Mouse (Mus musculus): Measurements from ENCODE around the gene Akr1d1. TPM values are rescaled to one million over a fixed set of nuclear protein-coding genes. Genes with fewer than 3 reads are reported as not detected.

Akr1d1 gene
- 14.4 and 15.3 TPM in 2 replicates for polyA plus RNA-seq (2015; fragmentation: Nextera tagmentation; extraction: Ambion mirVana)

DNA sequence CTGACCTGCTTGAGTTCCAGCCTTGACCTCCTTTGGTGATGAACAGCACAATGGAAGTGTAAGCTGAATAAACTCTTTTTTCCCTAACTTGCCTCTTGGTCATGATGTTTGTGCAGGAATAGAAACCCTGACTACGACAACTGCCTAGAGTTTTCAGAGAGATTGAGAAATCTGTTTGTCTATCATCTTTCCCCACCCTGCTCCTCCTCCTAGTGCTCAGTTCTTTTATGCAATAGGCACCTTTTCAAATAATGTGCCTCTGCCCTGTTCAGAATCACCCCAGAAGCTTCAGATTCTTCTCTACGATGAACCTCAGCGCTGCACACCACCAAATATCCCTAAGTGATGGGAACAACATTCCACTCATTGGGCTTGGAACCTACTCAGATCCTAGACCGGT, at the start of gene Akr1d1:
TSS of gene Akr1d1 (plus strand) at position 234 of the 400 bp plus-strand sequence.
- Histone ChIP-seq H3K4me3 (ENCODE audit: low read depth, low read length) (peak within 1 kb of the TSS; percentile 19), H3K9ac (ENCODE audit: low read depth, low read length) (no peak within 1 kb of the TSS), H3K27me3 (ENCODE audit: control insufficient read depth, insufficient read depth, low read depth, low read length) (no peaks in the 10 kb centered on the region), H3K27ac (ENCODE audit: low read length) (no peak within 1 kb of the TSS), H3K4me2 (ENCODE audit: low read depth, low read length) (peak within 1 kb of the TSS; percentile 37), H3K36me3 (ENCODE audit: control insufficient read depth, insufficient read depth) (no peaks in the 10 kb centered on the region), H3K9me3 (replicated peaks; ENCODE audit: control insufficient read depth, low read length) (no peaks in the 10 kb centered on the region), H3K4me1 (ENCODE audit: control insufficient read depth, low read depth, low read length) (no peaks in the 10 kb centered on the region)
- 69% methylated on average over 4 of the region's 4 CpGs for WGBS (ENCODE audit: insufficient replicate concordance)
- peak; percentile 72 for ATAC-seq (ENCODE audit: low read depth)

DNA sequence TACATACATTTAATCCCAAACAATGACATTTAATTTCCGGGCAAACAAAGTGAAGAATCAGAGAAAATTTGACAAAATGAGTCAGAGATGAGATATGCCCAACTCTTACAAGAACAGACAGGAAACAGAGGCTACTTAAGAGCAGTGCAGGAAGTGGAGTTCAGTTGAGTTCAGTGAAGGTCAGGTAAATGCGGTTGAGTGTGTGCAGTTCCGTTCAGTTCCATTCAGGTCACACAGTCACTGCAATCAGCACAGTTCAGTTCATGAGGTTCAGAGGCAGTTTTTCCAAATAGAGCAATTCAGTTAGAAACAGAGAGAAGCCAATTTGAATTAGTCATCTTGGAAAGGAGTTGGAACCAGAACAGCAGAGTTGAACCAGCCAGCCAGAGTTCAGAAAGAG, 48.8 kb upstream of the Akr1d1 start:
- no peaks in the 10 kb centered on the region for H3K27me3 ChIP-seq (ENCODE audit: control insufficient read depth, insufficient read depth, low read depth, low read length)
- 65% methylated on average over 3 of the region's 3 CpGs for WGBS (ENCODE audit: insufficient replicate concordance)
- no peak overlapping the region for H3K27ac ChIP-seq (ENCODE audit: low read length)
- H3K9ac ChIP-seq (ENCODE audit: low read depth, low read length) = no peak overlapping the region
- no peak overlapping the region for H3K4me2 ChIP-seq (ENCODE audit: low read depth, low read length)
- H3K4me1 ChIP-seq (ENCODE audit: control insufficient read depth, low read depth, low read length) = no peaks in the 10 kb centered on the region
- H3K36me3 ChIP-seq (ENCODE audit: control insufficient read depth, insufficient read depth) = no peaks in the 10 kb centered on the region
- ATAC-seq (ENCODE audit: low read depth) = no peak
- H3K9me3 ChIP-seq (replicated peaks; ENCODE audit: control insufficient read depth, low read length) = no peaks in the 10 kb centered on the region
- no peak overlapping the region for H3K4me3 ChIP-seq (ENCODE audit: low read depth, low read length)

GRCm38 (mm10) chr6:37483262-37483661, 46.7 kb upstream of the Akr1d1 start:
- no peaks in the 10 kb centered on the region for H3K4me1 ChIP-seq (ENCODE audit: control insufficient read depth, low read depth, low read length)
- H3K4me3 ChIP-seq (ENCODE audit: low read depth, low read length) = no peak overlapping the region
- H3K36me3 ChIP-seq (ENCODE audit: control insufficient read depth, insufficient read depth) = no peaks in the 10 kb centered on the region
- H3K27ac ChIP-seq (ENCODE audit: low read length) = no peak overlapping the region
- no peaks in the 10 kb centered on the region for H3K9me3 ChIP-seq (replicated peaks; ENCODE audit: control insufficient read depth, low read length)
- H3K4me2 ChIP-seq (ENCODE audit: low read depth, low read length) = no peak overlapping the region
- no peaks in the 10 kb centered on the region for H3K27me3 ChIP-seq (ENCODE audit: control insufficient read depth, insufficient read depth, low read depth, low read length)
- WGBS (ENCODE audit: insufficient replicate concordance) = 28% methylated on average over 5 of the region's 5 CpGs
- no peak for ATAC-seq (ENCODE audit: low read depth)
- no peak overlapping the region for H3K9ac ChIP-seq (ENCODE audit: low read depth, low read length)

DNA sequence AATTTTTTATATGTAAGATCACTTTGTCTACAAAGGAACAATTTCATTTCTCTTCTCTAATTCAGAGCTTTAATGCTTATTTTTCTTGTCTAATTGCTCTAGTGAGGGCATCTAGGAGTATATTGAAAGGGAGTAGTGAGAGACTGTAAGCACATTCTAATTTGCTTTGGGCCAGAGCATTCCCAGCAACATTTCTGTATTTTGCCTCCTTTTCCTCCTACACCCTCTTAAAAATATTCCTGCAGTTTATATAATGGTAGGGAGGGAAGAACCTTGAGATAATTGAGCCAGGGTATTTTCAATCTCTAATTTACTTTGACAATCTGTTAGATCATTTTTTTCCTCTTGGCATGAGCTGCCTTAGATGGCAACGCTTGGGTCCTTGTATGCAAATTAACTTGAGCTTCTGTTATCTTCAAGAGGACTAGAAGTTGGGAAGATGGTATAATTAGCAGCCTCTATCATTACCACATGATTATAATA, 45.3 kb upstream of the Akr1d1 start:
- Histone ChIP-seq H3K27ac (ENCODE audit: low read length) (no peak overlapping the region), H3K4me3 (ENCODE audit: low read depth, low read length) (no peak overlapping the region), H3K4me1 (ENCODE audit: control insufficient read depth, low read depth, low read length) (no peaks in the 10 kb centered on the region), H3K9me3 (replicated peaks; ENCODE audit: control insufficient read depth, low read length) (no peaks in the 10 kb centered on the region), H3K4me2 (ENCODE audit: low read depth, low read length) (no peak overlapping the region), H3K9ac (ENCODE audit: low read depth, low read length) (no peak overlapping the region), H3K27me3 (ENCODE audit: control insufficient read depth, insufficient read depth, low read depth, low read length) (no peaks in the 10 kb centered on the region), H3K36me3 (ENCODE audit: control insufficient read depth, insufficient read depth) (no peaks in the 10 kb centered on the region)
- no peak for ATAC-seq (ENCODE audit: low read depth)
- 31% methylated on average over 1 of the region's 1 CpGs for WGBS (ENCODE audit: insufficient replicate concordance)

GRCm38 (mm10) chr6:37486502-37486901, 43.5 kb upstream of the Akr1d1 start:
- Histone ChIP-seq H3K27ac (ENCODE audit: low read length) (no peak overlapping the region), H3K4me2 (ENCODE audit: low read depth, low read length) (no peak overlapping the region), H3K9me3 (replicated peaks; ENCODE audit: control insufficient read depth, low read length) (no peaks in the 10 kb centered on the region), H3K4me1 (ENCODE audit: control insufficient read depth, low read depth, low read length) (no peaks in the 10 kb centered on the region), H3K27me3 (ENCODE audit: control insufficient read depth, insufficient read depth, low read depth, low read length) (no peaks in the 10 kb centered on the region), H3K9ac (ENCODE audit: low read depth, low read length) (no peak overlapping the region), H3K4me3 (ENCODE audit: low read depth, low read length) (no peak overlapping the region), H3K36me3 (ENCODE audit: control insufficient read depth, insufficient read depth) (no peaks in the 10 kb centered on the region)
- ATAC-seq (ENCODE audit: low read depth) = no peak
- 55% methylated on average over 4 of the region's 4 CpGs for WGBS (ENCODE audit: insufficient replicate concordance)

DNA sequence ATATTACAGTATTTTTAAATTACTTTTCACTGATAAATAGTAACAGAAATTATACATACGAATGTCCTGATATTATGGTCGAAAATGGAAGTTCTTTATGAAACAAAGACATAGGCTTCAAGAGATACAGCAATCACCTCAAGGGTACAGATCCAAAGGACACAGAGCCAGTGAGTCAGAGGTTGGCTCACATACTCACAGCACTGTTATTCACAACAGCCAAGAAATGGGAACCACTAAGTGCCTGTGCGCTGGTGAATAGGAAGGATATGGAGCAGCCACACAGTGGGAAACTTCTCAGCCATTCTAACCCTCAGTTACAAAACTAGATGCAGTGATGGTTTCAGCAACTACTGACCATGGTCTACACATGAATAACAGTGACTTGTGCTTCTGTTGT, 37.7 kb upstream of the Akr1d1 start:
- Histone ChIP-seq H3K27me3 (ENCODE audit: control insufficient read depth, insufficient read depth, low read depth, low read length) (no peaks in the 10 kb centered on the region), H3K4me3 (ENCODE audit: low read depth, low read length) (no peak overlapping the region), H3K4me2 (ENCODE audit: low read depth, low read length) (no peak overlapping the region), H3K9ac (ENCODE audit: low read depth, low read length) (no peak overlapping the region), H3K9me3 (replicated peaks; ENCODE audit: control insufficient read depth, low read length) (no peaks in the 10 kb centered on the region), H3K27ac (ENCODE audit: low read length) (no peak overlapping the region), H3K36me3 (ENCODE audit: control insufficient read depth, insufficient read depth) (no peaks in the 10 kb centered on the region), H3K4me1 (ENCODE audit: control insufficient read depth, low read depth, low read length) (no peaks in the 10 kb centered on the region)
- no peak for ATAC-seq (ENCODE audit: low read depth)
- WGBS (ENCODE audit: insufficient replicate concordance) = 57% methylated on average over 3 of the region's 3 CpGs

DNA sequence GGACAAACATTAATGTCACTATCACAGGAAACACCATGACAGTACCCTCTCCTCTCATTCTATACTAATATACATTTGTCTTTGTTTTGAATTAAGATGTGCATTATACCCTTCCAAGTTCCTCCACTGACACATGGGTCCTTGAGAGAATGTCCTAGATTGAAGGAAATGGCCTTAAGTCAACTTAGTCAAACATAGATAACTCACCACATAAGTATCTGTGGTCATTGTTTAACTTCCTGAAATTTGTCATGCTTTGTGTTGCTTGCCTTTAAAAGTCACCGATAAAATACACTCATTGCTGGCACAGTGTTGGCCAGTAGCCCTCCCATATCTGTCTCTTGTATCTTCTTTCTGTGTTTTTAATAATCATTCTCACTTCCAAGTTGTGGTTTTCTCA, 35.0 kb upstream of the Akr1d1 start:
- ATAC-seq (ENCODE audit: low read depth) = no peak
- no peak overlapping the region for H3K27ac ChIP-seq (ENCODE audit: low read length)
- H3K27me3 ChIP-seq (ENCODE audit: control insufficient read depth, insufficient read depth, low read depth, low read length) = no peaks in the 10 kb centered on the region
- no peak overlapping the region for H3K4me3 ChIP-seq (ENCODE audit: low read depth, low read length)
- no peaks in the 10 kb centered on the region for H3K36me3 ChIP-seq (ENCODE audit: control insufficient read depth, insufficient read depth)
- H3K9me3 ChIP-seq (replicated peaks; ENCODE audit: control insufficient read depth, low read length) = no peaks in the 10 kb centered on the region
- H3K4me2 ChIP-seq (ENCODE audit: low read depth, low read length) = no peak overlapping the region
- WGBS (ENCODE audit: insufficient replicate concordance) = 2% methylated on average over 1 of the region's 1 CpGs
- H3K4me1 ChIP-seq (ENCODE audit: control insufficient read depth, low read depth, low read length) = no peaks in the 10 kb centered on the region
- H3K9ac ChIP-seq (ENCODE audit: low read depth, low read length) = no peak overlapping the region

DNA sequence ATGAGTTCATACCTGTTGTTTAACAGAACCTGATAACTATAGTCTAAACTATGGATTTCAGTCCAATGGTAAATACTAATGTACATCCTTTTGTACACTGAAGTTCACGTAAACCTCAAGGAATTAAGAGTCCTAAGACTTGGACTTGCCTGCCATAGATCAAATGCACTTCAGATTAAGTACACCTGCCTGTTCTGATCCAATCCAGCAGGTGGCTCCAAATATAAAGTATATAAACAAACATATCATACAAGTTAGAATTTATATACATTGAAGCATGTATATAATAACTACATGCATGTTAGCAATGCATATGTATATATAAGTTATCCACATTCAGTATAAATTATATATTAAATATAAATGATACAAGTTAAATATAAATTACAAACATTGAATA, 33.1 kb upstream of the Akr1d1 start:
- WGBS (ENCODE audit: insufficient replicate concordance) = 69% methylated on average over 1 of the region's 1 CpGs
- no peak overlapping the region for H3K4me2 ChIP-seq (ENCODE audit: low read depth, low read length)
- H3K27ac ChIP-seq (ENCODE audit: low read length) = no peak overlapping the region
- no peaks in the 10 kb centered on the region for H3K36me3 ChIP-seq (ENCODE audit: control insufficient read depth, insufficient read depth)
- no peaks in the 10 kb centered on the region for H3K27me3 ChIP-seq (ENCODE audit: control insufficient read depth, insufficient read depth, low read depth, low read length)
- no peak overlapping the region for H3K4me3 ChIP-seq (ENCODE audit: low read depth, low read length)
- no peak for ATAC-seq (ENCODE audit: low read depth)
- H3K9me3 ChIP-seq (replicated peaks; ENCODE audit: control insufficient read depth, low read length) = no peaks in the 10 kb centered on the region
- H3K9ac ChIP-seq (ENCODE audit: low read depth, low read length) = no peak overlapping the region
- no peaks in the 10 kb centered on the region for H3K4me1 ChIP-seq (ENCODE audit: control insufficient read depth, low read depth, low read length)

- ATAC-seq (ENCODE audit: low read depth) = no peak
- Histone ChIP-seq H3K4me3 (ENCODE audit: low read depth, low read length) (no peak overlapping the region), H3K4me1 (ENCODE audit: control insufficient read depth, low read depth, low read length) (no peaks in the 10 kb centered on the region), H3K9me3 (replicated peaks; ENCODE audit: control insufficient read depth, low read length) (no peaks in the 10 kb centered on the region), H3K9ac (ENCODE audit: low read depth, low read length) (no peak overlapping the region), H3K27ac (ENCODE audit: low read length) (no peak overlapping the region), H3K4me2 (ENCODE audit: low read depth, low read length) (no peak overlapping the region), H3K27me3 (ENCODE audit: control insufficient read depth, insufficient read depth, low read depth, low read length) (no peaks in the 10 kb centered on the region), H3K36me3 (ENCODE audit: control insufficient read depth, insufficient read depth) (no peaks in the 10 kb centered on the region)
- WGBS (ENCODE audit: insufficient replicate concordance) = 52% methylated on average over 2 of the region's 2 CpGs
Measured at GRCm38 (mm10) chr6:37505588-37505987, 24.4 kb upstream of the Akr1d1 start.
